Mouse (Mus musculus) forebrain, embryonic 16.5 days (tissue): ENCODE data around the gene Rpl29. TPM values are rescaled to one million over a fixed set of nuclear protein-coding genes. Genes with fewer than 3 reads are reported as not detected.

Source experiments
- ATAC-seq: fragments of 200-750 bp; cut with Nextera tagmentation; 2 replicates; pipeline ENCODE4 v1.8.0; 2017; ENCODE audit warnings: mild to moderate bottlenecking, moderate library complexity
- H3K27ac ChIP-seq: fragments of 300-500 bp; sonication (generic); 2 replicates; pipeline ENCODE4 v1.5.1; 2014; ENCODE audit warnings: low read length, control low read depth
- H3K27me3 ChIP-seq: fragments of 300-500 bp; sonication (generic); replicated peaks from 2 replicates; pipeline ENCODE4 v1.6.1; 2014; ENCODE audit warnings: low read length; ENCODE audit not compliant: control insufficient read depth, insufficient read depth
- H3K36me3 ChIP-seq: fragments of 300-500 bp; sonication (generic); 2 replicates; pipeline ENCODE4 v1.6.1; 2014; ENCODE audit not compliant: control insufficient read depth, insufficient read depth
- H3K4me1 ChIP-seq: fragments of 300-500 bp; sonication (generic); replicated peaks from 2 replicates; pipeline ENCODE4 v1.6.1; 2014; ENCODE audit warnings: low read length; ENCODE audit not compliant: control insufficient read depth, insufficient read depth
- H3K4me2 ChIP-seq: fragments of 300-500 bp; sonication (generic); 2 replicates; pipeline ENCODE4 v1.6.1; 2014; ENCODE audit warnings: mild to moderate bottlenecking, low read length, control low read depth
- H3K4me3 ChIP-seq: fragments of 300-500 bp; sonication (generic); replicated peaks from 2 replicates; pipeline ENCODE4 v1.5.1; 2014; ENCODE audit warnings: mild to moderate bottlenecking, low read length, control low read depth
- H3K9ac ChIP-seq: fragments of 300-500 bp; sonication (generic); replicated peaks from 2 replicates; pipeline ENCODE4 v1.6.1; 2014; ENCODE audit warnings: low read depth, low read length, control low read depth
- H3K9me3 ChIP-seq: fragments of 300-500 bp; sonication (generic); 2 replicates; pipeline ENCODE4 v1.6.1; 2016; ENCODE audit warnings: low read length; ENCODE audit not compliant: control insufficient read depth
- WGBS: fragments of 180-500 bp; shearing (Covaris S2); extraction: QIAGEN DNeasy Blood & Tissue Kit; methylation state at CpG from one replicate; pipeline ENCODE4 v1.1.7; 2014; 5-methylcytosine and 5-hydroxymethylcytosine counted together
- polyA plus RNA-seq: library from polyadenylated mRNA; unstranded; fragments of >200 nt; fragmentation: Nextera tagmentation; extraction: Ambion mirVana; gene quantifications from 2 replicates; pipeline ENCODE4 v1.2.1, GENCODE M21; 2015

The Rpl29 gene
- polyA plus RNA-seq, 1 experiment from 2014 or later = 591 TPM

GRCm38 (mm10) chr9:106459946-106460345 is 30.7 kb downstream of the Rpl29 start:
- Histone ChIP-seq H3K4me2 (no peak overlapping the region), H3K9me3 (no peaks in the 10 kb centered on the region), H3K27ac (no peak overlapping the region), H3K4me3 (no peak overlapping the region), H3K9ac (0 out of 2 replicates have a peak overlapping the region, but pooled peaks have one; percentile 6), H3K4me1 (peaks cover 49% of the 10 kb centered on the region), H3K36me3 (peaks cover 16% of the 10 kb centered on the region; the same call in 1 of the 2 replicates), H3K27me3 (no peaks in the 10 kb centered on the region)
- WGBS = 86% methylated on average over 15 of the region's 15 CpGs
- ATAC-seq = no peak

- Histone ChIP-seq H3K9me3 (no peaks in the 10 kb centered on the region), H3K36me3 (peaks cover 16% of the 10 kb centered on the region; the same call in 1 of the 2 replicates), H3K27ac (no peak overlapping the region), H3K4me1 (peaks cover 49% of the 10 kb centered on the region), H3K4me2 (no peak overlapping the region), H3K27me3 (no peaks in the 10 kb centered on the region), H3K4me3 (no peak overlapping the region), H3K9ac (no peak overlapping the region)
- 78% methylated on average over 18 of the region's 18 CpGs for WGBS
- ATAC-seq = no peak
Measured at GRCm38 (mm10) chr9:106460401-106461025, 31.3 kb downstream of the Rpl29 start.

- peaks cover 49% of the 10 kb centered on the region for H3K4me1 ChIP-seq
- H3K4me2 ChIP-seq = no peak overlapping the region
- WGBS = 86% methylated on average over 9 of the region's 9 CpGs
- H3K27ac ChIP-seq = no peak overlapping the region
- no peak for ATAC-seq
- peaks cover 16% of the 10 kb centered on the region; the same call in 1 of the 2 replicates for H3K36me3 ChIP-seq
- no peaks in the 10 kb centered on the region for H3K9me3 ChIP-seq
- no peaks in the 10 kb centered on the region for H3K27me3 ChIP-seq
- no peak overlapping the region for H3K4me3 ChIP-seq
- no peak overlapping the region for H3K9ac ChIP-seq
Measured at GRCm38 (mm10) chr9:106461026-106461415, 31.8 kb downstream of the Rpl29 start.

GRCm38 (mm10) chr9:106461641-106462429 is 32.6 kb downstream of the Rpl29 start:
- WGBS = 87% methylated on average over 16 of the region's 16 CpGs
- Histone ChIP-seq H3K4me2 (no peak overlapping the region), H3K9me3 (no peaks in the 10 kb centered on the region), H3K27ac (no peak overlapping the region), H3K9ac (no peak overlapping the region), H3K4me3 (no peak overlapping the region), H3K27me3 (no peaks in the 10 kb centered on the region), H3K4me1 (peaks cover 42% of the 10 kb centered on the region), H3K36me3 (peaks cover 16% of the 10 kb centered on the region; the same call in 1 of the 2 replicates)
- ATAC-seq = no peak

GRCm38 (mm10) chr9:106462430-106462800 is 33.2 kb downstream of the Rpl29 start:
- H3K4me2 ChIP-seq = no peak overlapping the region
- no peak overlapping the region for H3K9ac ChIP-seq
- no peak for ATAC-seq
- no peaks in the 10 kb centered on the region for H3K9me3 ChIP-seq
- H3K27ac ChIP-seq = no peak overlapping the region
- H3K4me1 ChIP-seq = peaks cover 36% of the 10 kb centered on the region
- WGBS = 91% methylated on average over 12 of the region's 12 CpGs
- H3K36me3 ChIP-seq = peaks cover 16% of the 10 kb centered on the region; the same call in 1 of the 2 replicates
- no peaks in the 10 kb centered on the region for H3K27me3 ChIP-seq
- no peak overlapping the region for H3K4me3 ChIP-seq

GRCm38 (mm10) chr9:106463122-106464063 is 34.1 kb downstream of the Rpl29 start:
- Histone ChIP-seq H3K36me3 (peaks cover 16% of the 10 kb centered on the region; the same call in 1 of the 2 replicates), H3K9me3 (no peaks in the 10 kb centered on the region), H3K9ac (no peak overlapping the region), H3K27me3 (no peaks in the 10 kb centered on the region), H3K4me2 (no peak overlapping the region), H3K4me1 (peaks cover 26% of the 10 kb centered on the region), H3K27ac (no peak overlapping the region), H3K4me3 (no peak overlapping the region)
- 79% methylated on average over 21 of the region's 21 CpGs for WGBS
- ATAC-seq = no peak

- Histone ChIP-seq H3K27ac (peak overlapping the region; percentile 67), H3K36me3 (peaks cover 16% of the 10 kb centered on the region; the same call in 1 of the 2 replicates), H3K4me1 (peaks cover 20% of the 10 kb centered on the region), H3K9ac (peak overlapping the region; percentile 83), H3K9me3 (no peaks in the 10 kb centered on the region), H3K4me3 (peak overlapping the region; percentile 63), H3K4me2 (peak overlapping the region; percentile 95), H3K27me3 (no peaks in the 10 kb centered on the region)
- 2% methylated on average over 87 of the region's 99 CpGs for WGBS
- ATAC-seq = peak; percentile 81
Measured at GRCm38 (mm10) chr9:106464751-106465541, 35.7 kb downstream of the Rpl29 start.

- no peaks in the 10 kb centered on the region for H3K9me3 ChIP-seq
- peaks cover 16% of the 10 kb centered on the region; the same call in 1 of the 2 replicates for H3K36me3 ChIP-seq
- peak within 1 kb of the TSS; percentile 63 for H3K4me3 ChIP-seq
- 21% methylated on average over 26 of the region's 26 CpGs for WGBS
- H3K4me2 ChIP-seq = peak within 1 kb of the TSS; percentile 95
- peak; percentile 51 for ATAC-seq
- peaks cover 20% of the 10 kb centered on the region for H3K4me1 ChIP-seq
- H3K27ac ChIP-seq = peak within 1 kb of the TSS; percentile 67
- no peaks in the 10 kb centered on the region for H3K27me3 ChIP-seq
- H3K9ac ChIP-seq = peak within 1 kb of the TSS; percentile 83
Measured at GRCm38 (mm10) chr9:106465571-106466200, 36.4 kb downstream of the Rpl29 start, which contains the start of gene Gpr62. Gene Gpr62, minus strand, starts transcription at chr9:106465938.
